13 mouse cellular contexts compared by ENCODE assay signal in the genomic region with DNA sequence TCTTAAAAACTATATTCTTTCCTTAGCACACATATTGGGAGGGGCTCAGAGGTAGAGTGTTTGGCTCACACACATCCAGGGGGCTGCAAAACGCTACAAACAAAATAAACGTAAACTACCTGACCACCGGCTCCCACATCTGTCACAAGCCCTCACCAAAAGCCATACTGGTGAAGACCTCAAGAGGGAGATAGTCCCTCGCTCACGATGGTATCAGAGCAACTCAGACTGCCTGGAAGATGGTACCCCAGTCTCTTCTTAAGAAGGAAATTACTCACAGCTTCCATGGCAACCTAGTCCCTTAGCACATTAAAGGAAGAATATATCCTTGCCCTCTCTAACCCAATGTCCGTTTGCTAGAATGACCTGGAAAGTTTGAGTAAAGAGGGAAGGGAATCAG. TPM values are rescaled to one million over a fixed set of nuclear protein-coding genes. Genes with fewer than 3 reads are reported as not detected.
DNase-seq lines count a peak whose midpoint lies in the region; ATAC-seq and TF ChIP-seq lines count a peak whose summit lies in the region.
"Had no signal": no experiment of that assay in that cellular context is flagged by ENCODE, and none has a peak within 500 bp of the region (broad histone marks: within the 10 kb centered on the region; RNA-seq: fewer than 3 reads in every experiment).

No protein-coding gene starts in this region.

- DNase-seq in lung, embryonic 14.5 days, result no peak
- DNase-seq in lung, postnatal 14 days, result no peak
- no peak for DNase-seq in cerebellum, postnatal 10 days
- DNase-seq in gastrocnemius, postnatal 4 days (ENCODE audit: low spot score in 2 of 2), result no peak
- DNase-seq in cerebellum, adult 9-11 months, result no peak
- DNase-seq: kidney, postnatal 14 days; right cerebral cortex, postnatal 14 days had no signal

- ATAC-seq in lung, embryonic 14.5 days (ENCODE audit: insufficient read depth), result no peak
- ATAC-seq in CD4-positive, CD25-positive, alpha-beta regulatory T cell, adult 4 months, result peak; percentile 47
- ATAC-seq in neutrophil, adult 5-6 weeks (ENCODE audit: extremely low read depth, insufficient number of reproducible peaks, low FRiP score, poor library complexity, severe bottlenecking), result peak; percentile 44; the same call in 1 of the 2 replicates
- ATAC-seq: hindbrain, postnatal 0 days had no signal

- WGBS in lung, embryonic 14.5 days, result 54% methylated on average over 6 of the region's 6 CpGs
- WGBS in bone marrow, adult 2 months, result 26% methylated on average over 6 of the region's 6 CpGs

- no peak for TF ChIP-seq POLR2A in bone marrow, adult 2 months (IDR thresholded peaks at IDR 0.05; ENCODE audit: borderline replicate concordance, control insufficient read depth, low read depth, low read length)

- no peak overlapping the region for H3K27ac ChIP-seq in lung, embryonic 14.5 days (ENCODE audit: low read depth)
- H3K27ac ChIP-seq in bone marrow, adult 2 months (ENCODE audit: control insufficient read depth, insufficient read depth, low read depth, low read length, poor library complexity), result no peak overlapping the region
- H3K27ac ChIP-seq: embryonic facial prominence, embryonic 10.5 days; hindbrain, postnatal 0 days; midbrain, embryonic 12.5 days had no signal

- no peaks in the 10 kb centered on the region for H3K36me3 ChIP-seq in lung, embryonic 14.5 days (ENCODE audit: insufficient read depth)
- H3K36me3 ChIP-seq: embryonic facial prominence, embryonic 10.5 days; midbrain, embryonic 12.5 days had no signal

- no peak overlapping the region for H3K4me2 ChIP-seq in lung, embryonic 14.5 days
- H3K4me2 ChIP-seq: midbrain, embryonic 12.5 days had no signal

- H3K9ac ChIP-seq in lung, embryonic 14.5 days, result no peak overlapping the region
- H3K9ac ChIP-seq: midbrain, embryonic 12.5 days had no signal

- no peaks in the 10 kb centered on the region for H3K4me1 ChIP-seq in lung, embryonic 14.5 days (ENCODE audit: insufficient read depth)
- no peaks in the 10 kb centered on the region; the same call in 1 of the 2 replicates for H3K4me1 ChIP-seq in bone marrow, adult 2 months (ENCODE audit: control insufficient read depth, insufficient read depth, low read length)
- H3K4me1 ChIP-seq: midbrain, embryonic 12.5 days had no signal

- TF ChIP-seq CTCF in lung, embryonic 14.5 days (IDR thresholded peaks at IDR 0.05; ENCODE audit: low read depth), result peak; percentile 28; the same call in 1 of the 2 replicates
- peak; percentile 35; the same call in 1 of the 2 replicates for TF ChIP-seq CTCF in bone marrow, adult 2 months (IDR thresholded peaks at IDR 0.05; ENCODE audit: control insufficient read depth, insufficient read depth, low read length)

- H3K9me3 ChIP-seq in lung, embryonic 14.5 days (ENCODE audit: low read depth, low read length), result no peaks in the 10 kb centered on the region
- H3K9me3 ChIP-seq: embryonic facial prominence, embryonic 10.5 days; midbrain, embryonic 12.5 days had no signal

- H3K27me3 ChIP-seq in lung, embryonic 14.5 days (ENCODE audit: insufficient read depth, low read length), result no peaks in the 10 kb centered on the region
- H3K27me3 ChIP-seq: midbrain, embryonic 12.5 days had no signal

- H3K4me3 ChIP-seq in lung, embryonic 14.5 days (ENCODE audit: low read depth, low read length), result no peak overlapping the region
- no peak overlapping the region for H3K4me3 ChIP-seq in bone marrow, adult 2 months (replicated peaks; ENCODE audit: control insufficient read depth, low read depth, low read length)
- H3K4me3 ChIP-seq: embryonic facial prominence, embryonic 10.5 days; midbrain, embryonic 12.5 days had no signal

RNA-seq across cellular contexts. Expression of gene Batf, which starts 1.4 kb away (rescaled TPM):
- 2.5 and 2.7 TPM in 2 replicates for polyA plus RNA-seq in lung, embryonic 14.5 days (2014; fragmentation: Nextera tagmentation; extraction: Ambion mirVana)
- 100 to 1,000 TPM; 162 to 234 TPM for polyA plus RNA-seq in CD4-positive, CD25-positive, alpha-beta regulatory T cell, adult 4 months (2017; shearing (Covaris generic))
- polyA plus RNA-seq in bone marrow, adult 2 months (2011; ENCODE audit: insufficient read depth, insufficient read length, low replicate concordance, missing spikeins), result 4.1 and 11.7 TPM in 2 replicates
- total RNA-seq in neutrophil, adult 5-6 weeks (2017), result 48.5 and 55.7 TPM in 2 replicates
- total RNA-seq in gastrocnemius, postnatal 4 days (2021), result 1 to 10 TPM in 1 of 2 experiments, under 1 TPM in 1; 0.59 to 1.2 TPM
- total RNA-seq: hindbrain, postnatal 0 days had no signal

RNA-seq across cellular contexts. Expression of gene Flvcr2, which starts 58.5 kb away (rescaled TPM):
- polyA plus RNA-seq in lung, embryonic 14.5 days (2014; fragmentation: Nextera tagmentation; extraction: Ambion mirVana), result 2.2 and 2.8 TPM in 2 replicates
- polyA plus RNA-seq in CD4-positive, CD25-positive, alpha-beta regulatory T cell, adult 4 months (2017; shearing (Covaris generic)), result under 1 TPM; 0.39 to 0.89 TPM
- polyA plus RNA-seq in bone marrow, adult 2 months (2011; ENCODE audit: insufficient read depth, insufficient read length, low replicate concordance, missing spikeins), result 0.42 TPM in 1 of 2 replicates, not detected in the other
- total RNA-seq in neutrophil, adult 5-6 weeks (2017), result not detected in 2 replicates
- 1 to 10 TPM; 3.5 to 3.9 TPM for total RNA-seq in gastrocnemius, postnatal 4 days (2021)

Comparison
In these comparisons a context has a peak if more than half of its experiments do, and no peak if none do; other contexts are left out.
1. RNA of gene Batf, which starts 1.4 kb away (polyA plus RNA-seq): 162 to 234 TPM in CD4-positive, CD25-positive, alpha-beta regulatory T cell, adult 4 months; 4.1 to 11.7 TPM in bone marrow, adult 2 months and 2.5 to 2.7 TPM in lung, embryonic 14.5 days; every median in the first group is over 10 times any median in the second.